Mouse (Mus musculus) MEL (cell line): Measurements from ENCODE around the gene Rfx4. TPM values are rescaled to one million over a fixed set of nuclear protein-coding genes. Genes with fewer than 3 reads are reported as not detected.

Experiments used
- DNase-seq: peaks from one replicate; pipeline ENCODE4 v3.0.0; 2011; ENCODE audit warnings: low read depth, low spot score
- H3K27ac ChIP-seq: 2 replicates; pipeline ENCODE4 v1.5.1; 2012; ENCODE audit warnings: low read depth, mild to moderate bottlenecking, control low read depth, low read length, moderate library complexity; ENCODE audit not compliant: control insufficient read depth
- H3K27me3 ChIP-seq, 2 experiments: fragments of 150-350 bp in 1 of 2; sonication (generic) in 1 of 2; 2 replicates each; pipeline ENCODE4 v1.6.1; 2012; ENCODE audit warnings: low read length in 2 of 2, mild to moderate bottlenecking in 2 of 2, improper control_type of control experiment in 1 of 2, moderate library complexity in 1 of 2; ENCODE audit not compliant: insufficient read depth in 2 of 2, control insufficient read depth in 1 of 2
- H3K36me3 ChIP-seq, 2 experiments: 2 replicates each; pipeline ENCODE4 v1.6.1; 2012 to 2014; ENCODE audit warnings: low read length in 2 of 2, improper control_type of control experiment in 1 of 2, inconsistent platforms in 1 of 2, mild to moderate bottlenecking in 1 of 2; ENCODE audit not compliant: insufficient read depth in 2 of 2, control insufficient read depth in 1 of 2
- H3K4me1 ChIP-seq, 2 experiments: fragments of 150-350 bp in 1 of 2; sonication (generic) in 1 of 2; 2 replicates each; pipeline ENCODE4 v1.6.1; 2012; ENCODE audit warnings: low read length in 2 of 2, improper control_type of control experiment in 1 of 2, mild to moderate bottlenecking in 1 of 2; ENCODE audit not compliant: insufficient read depth in 2 of 2, control insufficient read depth in 1 of 2
- H3K4me3 ChIP-seq, 2 experiments: fragments of 150-350 bp in 1 of 2; sonication (generic) in 1 of 2; 2 replicates each; pipeline ENCODE4 v1.5.1; 2012; ENCODE audit warnings: low read depth in 2 of 2, low read length in 2 of 2, mild to moderate bottlenecking in 2 of 2, moderate library complexity in 2 of 2, control low read depth in 1 of 2, improper control_type of control experiment in 1 of 2; ENCODE audit not compliant: control insufficient read depth in 1 of 2, insufficient read depth in 1 of 2
- H3K79me2 ChIP-seq: 2 replicates; pipeline ENCODE4 v1.6.1; 2012; ENCODE audit warnings: mild to moderate bottlenecking, low read length, moderate library complexity; ENCODE audit not compliant: control insufficient read depth, poor library complexity, insufficient read depth
- H3K9ac ChIP-seq: 2 replicates; pipeline ENCODE4 v1.6.1; 2012; ENCODE audit warnings: low read depth, mild to moderate bottlenecking, control low read depth, low read length, moderate library complexity; ENCODE audit not compliant: control insufficient read depth, poor library complexity, severe bottlenecking
- H3K9me3 ChIP-seq: fragments of 150-350 bp; sonication (generic); replicated peaks from 2 replicates; pipeline ENCODE4 v1.6.1; 2012; ENCODE audit warnings: mild to moderate bottlenecking, low read length, improper control_type of control experiment, moderate library complexity; ENCODE audit not compliant: insufficient read depth
- BHLHE40 ChIP-seq: IDR thresholded peaks from 2 replicates; pipeline ENCODE4 v1.6.1; 2012; ENCODE audit warnings: low read depth, mild to moderate bottlenecking, inconsistent platforms, low read length, improper control_type of control experiment, borderline replicate concordance
- CHD1 ChIP-seq: IDR thresholded peaks from 2 replicates; pipeline ENCODE4 v1.6.1; 2012; ENCODE audit warnings: low read depth, mild to moderate bottlenecking, inconsistent platforms, low read length, improper control_type of control experiment
- GATA1 ChIP-seq: IDR thresholded peaks from 2 replicates; pipeline ENCODE4 v1.6.1; 2011; ENCODE audit warnings: low read depth, low read length, improper control_type of control experiment
- HCFC1 ChIP-seq: IDR thresholded peaks from 2 replicates; pipeline ENCODE4 v1.6.1; 2012; ENCODE audit warnings: low read depth, mild to moderate bottlenecking, inconsistent platforms, low read length, improper control_type of control experiment, moderate library complexity
- JUND ChIP-seq: IDR thresholded peaks from 2 replicates; pipeline ENCODE4 v1.6.1; 2011; ENCODE audit warnings: low read depth, mild to moderate bottlenecking, improper control_type of control experiment, low read length
- MAFK ChIP-seq: IDR thresholded peaks from 2 replicates; pipeline ENCODE4 v1.6.1; 2011; ENCODE audit warnings: low read depth, mild to moderate bottlenecking, low read length, improper control_type of control experiment, borderline replicate concordance
- MAZ ChIP-seq: IDR thresholded peaks from 2 replicates; pipeline ENCODE4 v1.6.1; 2012; ENCODE audit warnings: low read depth, mild to moderate bottlenecking, inconsistent platforms, low read length, improper control_type of control experiment
- MYB ChIP-seq: IDR thresholded peaks from 2 replicates; pipeline ENCODE4 v1.6.1; 2011; ENCODE audit warnings: mild to moderate bottlenecking, low read depth, low read length, improper control_type of control experiment
- POLR2A ChIP-seq, 2 experiments: IDR thresholded peaks; 2 replicates each; pipeline ENCODE4 v1.6.1; 2011 to 2012; ENCODE audit warnings: low read length in 2 of 2, mild to moderate bottlenecking in 2 of 2, control low read depth in 1 of 2, improper control_type of control experiment in 1 of 2, low read depth in 1 of 2, moderate library complexity in 1 of 2; ENCODE audit not compliant: control insufficient read depth in 1 of 2, insufficient read depth in 1 of 2, poor library complexity in 1 of 2
- POLR2AphosphoS2 ChIP-seq: IDR thresholded peaks from 2 replicates; pipeline ENCODE4 v1.6.1; 2011; ENCODE audit warnings: low read length, improper control_type of control experiment
- POLR2AphosphoS5 ChIP-seq: IDR thresholded peaks from 2 replicates; pipeline ENCODE4 v1.6.1; 2012; ENCODE audit warnings: low read depth, borderline replicate concordance, mild to moderate bottlenecking, inconsistent platforms, low read length, moderate library complexity, mixed read lengths
- RCOR1 ChIP-seq: IDR thresholded peaks from 2 replicates; pipeline ENCODE4 v1.6.1; 2012; ENCODE audit warnings: low read depth, mild to moderate bottlenecking, inconsistent platforms, low read length, improper control_type of control experiment
- SIN3A ChIP-seq: IDR thresholded peaks from 2 replicates; pipeline ENCODE4 v1.6.1; 2012; ENCODE audit warnings: low read length, improper control_type of control experiment, inconsistent platforms
- TAL1 ChIP-seq: IDR thresholded peaks from 2 replicates; pipeline ENCODE4 v1.6.1; 2012; ENCODE audit warnings: mild to moderate bottlenecking, inconsistent platforms, low read length, moderate library complexity, mixed read lengths
- TBP ChIP-seq: IDR thresholded peaks from 2 replicates; pipeline ENCODE4 v1.8.0; 2011; ENCODE audit warnings: low read depth, low read length, improper control_type of control experiment
- USF1 ChIP-seq: IDR thresholded peaks from 2 replicates; pipeline ENCODE4 v1.6.1; 2014; ENCODE audit warnings: low read depth, mild to moderate bottlenecking, inconsistent platforms, low read length, improper control_type of control experiment, moderate library complexity
- USF2 ChIP-seq, 2 experiments: IDR thresholded peaks; 2 replicates each; pipeline ENCODE4 v1.6.1; 2011 to 2012; ENCODE audit warnings: improper control_type of control experiment in 2 of 2, low read length in 2 of 2, borderline replicate concordance in 1 of 2, inconsistent platforms in 1 of 2, low read depth in 1 of 2, mild to moderate bottlenecking in 1 of 2; ENCODE audit not compliant: insufficient read depth in 1 of 2
- ZC3H11A ChIP-seq: IDR thresholded peaks from 2 replicates; pipeline ENCODE4 v1.6.1; 2012; ENCODE audit warnings: low read depth, mild to moderate bottlenecking, inconsistent platforms, low read length, improper control_type of control experiment
- ZMIZ1 ChIP-seq: IDR thresholded peaks from 2 replicates; pipeline ENCODE4 v1.6.1; 2012; ENCODE audit warnings: low read depth, mild to moderate bottlenecking, inconsistent platforms, low read length, improper control_type of control experiment, moderate library complexity
- ZNF384 ChIP-seq: IDR thresholded peaks from 2 replicates; pipeline ENCODE4 v1.6.1; 2012; ENCODE audit warnings: low read depth, mild to moderate bottlenecking, inconsistent platforms, low read length, improper control_type of control experiment
- polyA plus RNA-seq, 2 experiments: library from polyadenylated mRNA; stranded (reverse) in 1 of 2; unstranded in 1 of 2; fragments of >175 nt in 1 of 2; fragments of >200 nt in 1 of 2; gene quantifications; 2 replicates each; pipeline versions ENCODE4 v1.2.1 to v1.2.4; 2012; ENCODE audit warnings: low replicate concordance in 2 of 2, low read depth in 1 of 2; ENCODE audit not compliant: insufficient read length in 2 of 2, insufficient read depth in 1 of 2, missing spikeins in 1 of 2
- total RNA-seq: library from RNA; depleted of rRNA; stranded (reverse); fragments of 300-350 nt; gene quantifications from 2 replicates; pipeline ENCODE4 v1.2.3, GENCODE M21; 2012

The Rfx4 gene
- total and polyA plus RNA-seq, 3 experiments: not detected

DNA sequence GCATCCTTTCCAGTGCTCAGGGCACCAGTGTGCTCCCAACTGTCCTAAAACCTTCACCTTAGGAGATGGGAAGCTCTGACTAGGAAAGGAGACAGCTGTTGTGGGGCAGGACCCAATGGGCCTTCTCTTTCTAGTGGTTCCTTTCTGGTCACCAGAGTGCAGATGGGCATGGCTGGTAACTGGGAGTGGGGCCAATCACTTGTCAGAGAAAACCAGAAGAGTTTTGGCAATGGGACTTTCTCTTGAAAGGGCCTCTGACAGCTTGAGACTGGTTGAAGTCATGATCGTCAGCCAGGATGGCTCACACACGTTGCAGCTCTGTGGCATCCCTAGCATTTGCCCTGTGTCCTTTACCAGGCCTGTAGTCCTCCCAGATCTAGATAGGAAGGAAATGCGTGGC lies 152.1 kb downstream of the Rfx4 start (continued):
- no peak for TF ChIP-seq POLR2AphosphoS5
- no peak for TF ChIP-seq HCFC1
- no peak for TF ChIP-seq TAL1
- TF ChIP-seq, all 39 proteins: peak for 0

DNA sequence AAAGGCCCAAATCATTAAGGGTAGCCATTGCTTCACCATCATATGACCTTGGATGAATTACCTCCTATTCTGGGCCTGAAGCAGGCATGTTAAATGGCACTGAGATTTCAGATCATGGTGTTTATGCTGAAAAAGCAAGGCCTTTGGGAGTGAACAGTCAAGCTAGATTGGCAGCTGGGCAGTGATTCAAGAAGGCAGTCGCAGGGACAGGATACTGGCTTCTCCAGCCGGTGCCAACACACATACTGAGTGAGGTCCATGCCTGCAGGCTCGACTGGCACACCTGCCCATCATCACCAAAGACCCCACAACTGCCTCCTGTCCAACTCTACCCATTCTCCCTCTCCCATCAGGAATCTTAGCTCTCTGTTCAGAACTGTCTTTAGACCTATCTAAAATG lies 152.6 kb downstream of the Rfx4 start:
- no peaks in the 10 kb centered on the region for H3K9me3 ChIP-seq
- no peak overlapping the region for H3K9ac ChIP-seq
- no peak for DNase-seq
- H3K4me3 ChIP-seq: no peak overlapping the region
- peaks cover 7 to 16% of the 10 kb centered on the region in 2 experiments for H3K27me3 ChIP-seq
- H3K27ac ChIP-seq: no peak overlapping the region
- H3K4me1 ChIP-seq: peaks cover 0 to under 1% of the 10 kb centered on the region in 2 experiments; a peak in 2 of 4 replicates
- H3K36me3 ChIP-seq: no peaks in the 10 kb centered on the region
- no peaks in the 10 kb centered on the region for H3K79me2 ChIP-seq
- TF ChIP-seq USF2 (IDR thresholded peaks at IDR 0.05; ENCODE audit: borderline replicate concordance in 1 of 2, insufficient read depth in 1 of 2, low read depth in 1 of 2, low read length in 2 of 2) (no peak), MAFK (no peak), RCOR1 (no peak), USF1 (no peak), MYB (no peak), CHD1 (no peak), POLR2AphosphoS2 (no peak), POLR2A (IDR thresholded peaks at IDR 0.05; ENCODE audit: control insufficient read depth in 1 of 2, insufficient read depth in 1 of 2, low read depth in 1 of 2, low read length in 2 of 2, poor library complexity in 1 of 2) (no peak), GATA1 (no peak), ZMIZ1 (no peak), TBP (no peak), JUND (no peak), ZNF384 (no peak), SIN3A (no peak), ZC3H11A (no peak), POLR2AphosphoS5 (no peak), MAZ (no peak), BHLHE40 (no peak)
- TF ChIP-seq, all 39 proteins: peak for 0
